Mouse (Mus musculus) cerebellum, postnatal 25 days (tissue): ENCODE data around the gene Nin.

Experiments used
- DNase-seq, 2 experiments: peaks; one replicate each; pipeline ENCODE4 v3.0.0; 2021; ENCODE audit warnings: mixed read lengths in 2 of 2

The Nin gene

GRCm38 (mm10) chr12:70082485-70082884, 31.0 kb downstream of the Nin start:
- no peak for DNase-seq

GRCm38 (mm10) chr12:70078471-70079025, 35.0 kb downstream of the Nin start:
- no peak for DNase-seq

GRCm38 (mm10) chr12:70076493-70076892, 37.0 kb downstream of the Nin start:
- DNase-seq: no peak

GRCm38 (mm10) chr12:70075001-70075400, 38.5 kb downstream of the Nin start:
- no peak for DNase-seq

GRCm38 (mm10) chr12:70070888-70071287, 42.6 kb downstream of the Nin start:
- no peak for DNase-seq

- DNase-seq: no peak
Measured at GRCm38 (mm10) chr12:70070306-70070705, 43.2 kb downstream of the Nin start.

GRCm38 (mm10) chr12:70068647-70069257, 44.8 kb downstream of the Nin start:
- no peak for DNase-seq

- peak; percentile 50 to 74 for DNase-seq
Measured at GRCm38 (mm10) chr12:70067849-70068248, 45.7 kb downstream of the Nin start.

- DNase-seq: peak; percentile 48 to 78
Measured at GRCm38 (mm10) chr12:70062114-70062513, 51.4 kb downstream of the Nin start.

- no peak for DNase-seq
Measured at GRCm38 (mm10) chr12:70058956-70059851, 54.3 kb downstream of the Nin start.

- DNase-seq: no peak
Measured at GRCm38 (mm10) chr12:70050699-70051098, 62.8 kb downstream of the Nin start.

GRCm38 (mm10) chr12:70048741-70049140, 64.8 kb downstream of the Nin start:
- no peak for DNase-seq

GRCm38 (mm10) chr12:70047281-70047680, 66.2 kb downstream of the Nin start:
- no peak for DNase-seq

GRCm38 (mm10) chr12:70044353-70044752, 69.2 kb downstream of the Nin start:
- no peak for DNase-seq

- peak; percentile 13 to 17 for DNase-seq
Measured at GRCm38 (mm10) chr12:70043421-70043820, 70.1 kb downstream of the Nin start.

GRCm38 (mm10) chr12:70040981-70041380, 72.5 kb downstream of the Nin start:
- DNase-seq: no peak

- peak; percentile 52 to 69 for DNase-seq
Measured at GRCm38 (mm10) chr12:70036722-70037305, 76.7 kb downstream of the Nin start.

- no peak for DNase-seq
Measured at GRCm38 (mm10) chr12:70026233-70026632, 87.3 kb downstream of the Nin start.

- no peak for DNase-seq
Measured at GRCm38 (mm10) chr12:70025431-70025830, 88.1 kb downstream of the Nin start.

GRCm38 (mm10) chr12:70023580-70023979, 89.9 kb downstream of the Nin start:
- no peak for DNase-seq

- no peak for DNase-seq
Measured at GRCm38 (mm10) chr12:70018153-70018552, 95.4 kb downstream of the Nin start.

GRCm38 (mm10) chr12:70015936-70016335, 97.6 kb downstream of the Nin start:
- no peak for DNase-seq

- no peak for DNase-seq
Measured at GRCm38 (mm10) chr12:70011681-70012080, 101.8 kb downstream of the Nin start.
